Mouse (Mus musculus): ENCODE data around the gene 6430550D23Rik. TPM values are rescaled to one million over a fixed set of nuclear protein-coding genes. Genes with fewer than 3 reads are reported as not detected.
A peak's percentile ranks its signal among the peaks of the same experiment; 100 is the strongest.

The 6430550D23Rik gene
- total and polyA plus RNA-seq, 2 experiments from 2014 or later, result 0.27 to 0.44 TPM

DNA sequence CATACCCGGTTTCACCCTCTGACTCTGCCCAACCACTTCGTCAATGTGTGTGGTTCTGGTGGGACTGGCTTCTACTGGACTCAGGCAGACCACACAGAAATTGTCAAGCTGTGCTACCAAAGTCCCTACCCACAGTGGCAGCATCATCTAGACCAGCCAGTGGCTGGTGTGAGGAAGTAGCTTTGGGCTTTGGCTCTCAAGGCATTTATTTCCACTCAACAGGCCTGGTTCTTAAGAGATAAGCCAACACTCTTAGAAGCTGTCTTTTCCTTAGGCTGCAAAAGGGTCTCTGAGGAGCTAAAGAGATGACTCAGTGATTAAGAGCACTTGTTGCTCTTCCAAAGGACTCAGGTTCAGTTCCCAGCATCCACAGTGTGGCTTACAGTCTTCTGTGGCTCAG, 14.0 kb upstream of the 6430550D23Rik start:
- DNase-seq (ENCODE audit: low spot score) (no peak), ATAC-seq (ENCODE audit: low FRiP score) (no peak)
- Histone ChIP-seq H3K4me2 (ENCODE audit: low read depth, low read length, poor library complexity, severe bottlenecking) (no peak overlapping the region), H3K27ac (ENCODE audit: low read depth, low read length) (no peak overlapping the region), H3K9ac (replicated peaks; ENCODE audit: low read length, poor library complexity, severe bottlenecking) (no peak overlapping the region), H3K4me3 (ENCODE audit: low read depth, low read length) (no peak overlapping the region), H3K9me3 (ENCODE audit: low read length) (no peaks in the 10 kb centered on the region), H3K27me3 (ENCODE audit: insufficient read depth, low read length) (no peaks in the 10 kb centered on the region), H3K36me3 (ENCODE audit: insufficient read depth, low read length) (peaks cover 28% of the 10 kb centered on the region), H3K4me1 (ENCODE audit: insufficient read depth, low read length) (no peaks in the 10 kb centered on the region)
- 90% methylated on average over 2 of the region's 2 CpGs for WGBS
- TF ChIP-seq CTCF (IDR thresholded peaks at IDR 0.05), result no peak

DNA sequence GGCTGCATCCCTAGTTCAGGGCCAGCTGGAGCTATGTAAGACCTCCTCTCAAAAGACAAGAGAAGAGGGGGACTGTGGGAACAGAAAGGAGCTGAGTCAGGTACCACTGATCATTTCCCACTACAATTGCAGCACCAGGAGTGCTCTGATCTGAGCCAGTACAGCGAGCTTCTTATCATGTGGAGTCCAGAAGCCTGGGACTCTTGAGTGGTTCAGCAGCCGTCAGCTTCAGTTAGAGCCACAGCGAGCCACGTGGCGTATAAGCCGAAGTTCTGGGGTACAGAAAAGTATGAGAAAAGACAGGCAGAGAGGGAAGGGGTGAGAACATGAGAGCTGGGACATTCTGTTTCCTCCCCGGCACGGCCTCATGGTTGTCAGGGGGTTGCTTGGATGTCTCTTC, 13.4 kb upstream of the 6430550D23Rik start:
- ATAC-seq (ENCODE audit: low FRiP score), result no peak
- no peaks in the 10 kb centered on the region for H3K27me3 ChIP-seq (ENCODE audit: insufficient read depth, low read length)
- WGBS, result 89% methylated on average over 8 of the region's 8 CpGs
- H3K4me2 ChIP-seq (ENCODE audit: low read depth, low read length, poor library complexity, severe bottlenecking), result no peak overlapping the region
- H3K9me3 ChIP-seq (ENCODE audit: low read length), result no peaks in the 10 kb centered on the region
- H3K4me1 ChIP-seq (ENCODE audit: insufficient read depth, low read length), result no peaks in the 10 kb centered on the region
- H3K4me3 ChIP-seq (ENCODE audit: low read depth, low read length), result no peak overlapping the region
- H3K9ac ChIP-seq (replicated peaks; ENCODE audit: low read length, poor library complexity, severe bottlenecking), result no peak overlapping the region
- H3K27ac ChIP-seq (ENCODE audit: low read depth, low read length), result no peak overlapping the region
- H3K36me3 ChIP-seq (ENCODE audit: insufficient read depth, low read length), result peaks cover 34% of the 10 kb centered on the region
- TF ChIP-seq CTCF (IDR thresholded peaks at IDR 0.05), result no peak
- no peak for DNase-seq (ENCODE audit: low spot score)

DNA sequence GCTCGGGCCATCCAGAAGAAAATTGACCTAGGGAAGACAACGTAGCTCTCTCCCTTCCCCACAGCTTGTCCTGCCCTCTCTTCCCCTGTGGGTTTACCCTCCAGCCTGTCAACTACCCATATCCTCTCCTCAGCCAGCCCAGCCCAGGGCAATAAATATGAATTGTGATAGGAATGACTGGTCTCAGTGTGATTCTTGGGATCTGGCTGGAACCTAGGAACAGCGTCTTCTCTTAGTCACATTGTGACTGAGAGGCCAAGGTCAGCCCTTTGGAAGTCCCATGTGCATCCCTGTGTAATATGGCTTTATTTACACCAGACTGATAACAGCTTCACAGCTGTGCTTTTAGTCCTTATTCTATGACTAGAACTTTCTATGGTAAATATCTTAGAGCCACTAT, 10.3 kb upstream of the 6430550D23Rik start:
- H3K4me2 ChIP-seq (ENCODE audit: low read depth, low read length, poor library complexity, severe bottlenecking), result no peak overlapping the region
- no peaks in the 10 kb centered on the region for H3K9me3 ChIP-seq (ENCODE audit: low read length)
- no peak overlapping the region for H3K9ac ChIP-seq (replicated peaks; ENCODE audit: low read length, poor library complexity, severe bottlenecking)
- no peak overlapping the region for H3K4me3 ChIP-seq (ENCODE audit: low read depth, low read length)
- ATAC-seq (ENCODE audit: low FRiP score) (no peak), DNase-seq (ENCODE audit: low spot score) (no peak)
- H3K4me1 ChIP-seq (ENCODE audit: insufficient read depth, low read length), result no peaks in the 10 kb centered on the region
- 99% methylated on average over 3 of the region's 3 CpGs for WGBS
- peaks cover 64% of the 10 kb centered on the region for H3K36me3 ChIP-seq (ENCODE audit: insufficient read depth, low read length)
- H3K27ac ChIP-seq (ENCODE audit: low read depth, low read length), result no peak overlapping the region
- TF ChIP-seq CTCF (IDR thresholded peaks at IDR 0.05), result no peak
- H3K27me3 ChIP-seq (ENCODE audit: insufficient read depth, low read length), result no peaks in the 10 kb centered on the region

DNA sequence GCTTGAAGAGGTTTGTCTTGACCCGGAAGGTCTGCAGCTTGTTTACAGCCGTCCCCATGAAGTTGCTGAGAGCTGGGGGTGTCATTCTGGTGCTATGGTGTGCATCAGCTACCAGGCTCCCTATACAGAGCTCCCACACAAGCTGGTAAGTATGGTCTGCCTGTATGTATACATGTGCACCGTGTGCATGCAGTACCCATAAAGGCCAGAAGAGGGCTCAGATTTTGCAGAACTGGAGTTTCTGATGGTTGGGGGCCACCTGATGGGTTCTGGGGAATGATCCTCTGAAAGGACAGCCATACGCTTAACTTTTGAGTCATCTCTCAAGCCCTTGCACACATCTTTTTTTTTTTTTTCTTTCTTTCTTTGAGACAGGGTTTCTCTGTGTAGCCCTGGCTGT, 2.4 kb downstream of the 6430550D23Rik start:
- Histone ChIP-seq H3K36me3 (ENCODE audit: insufficient read depth, low read length) (peaks cover 10% of the 10 kb centered on the region; the same call in 1 of the 2 replicates), H3K9ac (replicated peaks; ENCODE audit: low read length, poor library complexity, severe bottlenecking) (no peak overlapping the region), H3K4me3 (ENCODE audit: low read depth, low read length) (no peak overlapping the region), H3K4me1 (ENCODE audit: insufficient read depth, low read length) (no peaks in the 10 kb centered on the region; the same call in 1 of the 2 replicates), H3K27ac (ENCODE audit: low read depth, low read length) (no peak overlapping the region), H3K27me3 (ENCODE audit: insufficient read depth, low read length) (no peaks in the 10 kb centered on the region), H3K9me3 (ENCODE audit: low read length) (no peaks in the 10 kb centered on the region), H3K4me2 (ENCODE audit: low read depth, low read length, poor library complexity, severe bottlenecking) (no peak overlapping the region)
- TF ChIP-seq CTCF (IDR thresholded peaks at IDR 0.05), result peak; percentile 52
- WGBS, result 92% methylated on average over 4 of the region's 4 CpGs
- DNase-seq (ENCODE audit: low spot score) (no peak), ATAC-seq (ENCODE audit: low FRiP score) (no peak)

DNA sequence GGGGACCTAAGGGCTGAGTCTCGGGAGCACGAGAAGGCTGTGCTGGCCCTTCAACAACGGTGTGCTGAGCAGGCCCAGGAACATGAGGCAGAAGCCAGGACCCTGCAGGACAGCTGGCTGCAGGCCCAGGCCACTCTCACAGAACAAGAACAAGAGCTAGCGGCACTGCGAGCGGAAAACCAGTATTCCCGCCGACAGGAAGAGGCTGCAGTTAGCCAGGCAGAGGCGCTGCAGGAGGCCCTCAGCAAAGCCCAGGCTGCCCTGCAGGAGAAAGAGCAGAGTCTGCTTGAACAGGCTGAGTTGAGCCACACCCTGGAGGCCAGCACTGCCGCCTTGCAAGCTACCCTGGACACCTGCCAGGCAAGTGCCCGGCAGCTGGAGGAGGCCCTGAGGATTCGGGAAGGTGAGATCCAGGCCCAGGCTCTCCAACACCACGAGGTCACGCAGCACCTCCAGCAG, 15.9 kb downstream of the 6430550D23Rik start:
- Histone ChIP-seq H3K9ac (replicated peaks; ENCODE audit: low read length, poor library complexity, severe bottlenecking) (no peak overlapping the region), H3K4me2 (ENCODE audit: low read depth, low read length, poor library complexity, severe bottlenecking) (no peak overlapping the region), H3K4me3 (ENCODE audit: low read depth, low read length) (no peak overlapping the region), H3K27me3 (ENCODE audit: insufficient read depth, low read length) (no peaks in the 10 kb centered on the region), H3K36me3 (ENCODE audit: insufficient read depth, low read length) (peaks cover 91% of the 10 kb centered on the region), H3K4me1 (ENCODE audit: insufficient read depth, low read length) (no peaks in the 10 kb centered on the region), H3K27ac (ENCODE audit: low read depth, low read length) (no peak overlapping the region), H3K9me3 (ENCODE audit: low read length) (no peaks in the 10 kb centered on the region)
- ATAC-seq (ENCODE audit: low FRiP score) (no peak), DNase-seq (ENCODE audit: low spot score) (peak; percentile 82)
- WGBS, result 68% methylated on average over 14 of the region's 14 CpGs
- no peak for TF ChIP-seq CTCF (IDR thresholded peaks at IDR 0.05)

DNA sequence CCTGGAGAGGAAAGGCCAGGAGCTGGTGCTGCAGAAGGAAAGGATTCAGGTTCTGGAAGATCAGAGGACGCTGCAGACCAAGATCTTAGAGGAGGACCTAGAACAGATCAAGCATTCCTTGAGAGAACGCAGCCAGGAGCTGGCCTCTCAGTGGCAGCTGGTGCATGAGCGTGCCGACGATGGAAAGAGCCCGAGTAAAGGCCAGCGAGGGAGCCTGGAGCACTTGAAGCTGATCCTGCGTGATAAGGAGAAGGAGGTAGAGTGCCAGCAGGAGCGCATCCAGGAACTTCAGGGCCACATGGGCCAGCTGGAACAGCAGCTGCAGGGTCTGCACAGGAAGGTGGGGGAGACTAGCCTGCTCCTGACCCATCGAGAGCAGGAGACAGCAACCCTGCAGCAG, 16.6 kb downstream of the 6430550D23Rik start:
- no peak for ATAC-seq (ENCODE audit: low FRiP score)

More for the DNA sequence above, 16.6 kb downstream of the 6430550D23Rik start:
- Histone ChIP-seq H3K4me1 (ENCODE audit: insufficient read depth, low read length) (no peaks in the 10 kb centered on the region), H3K4me2 (ENCODE audit: low read depth, low read length, poor library complexity, severe bottlenecking) (no peak overlapping the region), H3K9me3 (ENCODE audit: low read length) (no peaks in the 10 kb centered on the region), H3K9ac (replicated peaks; ENCODE audit: low read length, poor library complexity, severe bottlenecking) (0 out of 2 replicates have a peak overlapping the region, but pooled peaks have one; percentile 29), H3K27ac (ENCODE audit: low read depth, low read length) (no peak overlapping the region), H3K36me3 (ENCODE audit: insufficient read depth, low read length) (peaks cover 89% of the 10 kb centered on the region), H3K4me3 (ENCODE audit: low read depth, low read length) (no peak overlapping the region), H3K27me3 (ENCODE audit: insufficient read depth, low read length) (no peaks in the 10 kb centered on the region)
- DNase-seq (ENCODE audit: low spot score), result no peak
- 92% methylated on average over 10 of the region's 10 CpGs for WGBS
- no peak for TF ChIP-seq CTCF (IDR thresholded peaks at IDR 0.05)

Data from midbrain, postnatal 0 days (tissue).